Mouse (Mus musculus): ENCODE data around the gene Id3.

GRCm38 (mm10) chr4:136172011-136172541, 28.8 kb downstream of the Id3 start, which contains the start of gene E2f2:
- TF ChIP-seq CTCF (IDR thresholded peaks at IDR 0.05; ENCODE audit: low read depth, low read length), result no peak
- no peak for TF ChIP-seq POLR2A (IDR thresholded peaks at IDR 0.05; ENCODE audit: borderline replicate concordance, low read depth, low read length)
